Mouse (Mus musculus) heart, adult 2 months (tissue): Measurements from ENCODE around the gene Zfp281. TPM values are rescaled to one million over a fixed set of nuclear protein-coding genes. Genes with fewer than 3 reads are reported as not detected.

Experiments
- DNase-seq, 2 experiments: peaks; one replicate each; pipeline ENCODE4 v3.0.0; 2021
- H3K27ac ChIP-seq: fragments of 200-600 bp; 2 replicates; pipeline ENCODE4 v1.8.1; 2022
- H3K27me3 ChIP-seq: fragments of 200-500 bp; 2 replicates; pipeline ENCODE4 v1.6.1; 2012; ENCODE audit warnings: mild to moderate bottlenecking, low read length, inconsistent platforms, mixed read lengths; ENCODE audit not compliant: control insufficient read depth, insufficient read depth
- H3K36me3 ChIP-seq: fragments of 200-500 bp; 2 replicates; pipeline ENCODE4 v1.6.1; 2012; ENCODE audit warnings: low read length, inconsistent platforms; ENCODE audit not compliant: control insufficient read depth, insufficient read depth
- H3K4me1 ChIP-seq: fragments of 200-500 bp; 2 replicates; pipeline ENCODE4 v1.6.1; 2011; ENCODE audit warnings: low read length; ENCODE audit not compliant: control insufficient read depth, insufficient read depth
- H3K4me3 ChIP-seq: fragments of 200-600 bp; 2 replicates; pipeline ENCODE4 v1.8.1; 2022
- H3K79me2 ChIP-seq: fragments of 200-500 bp; replicated peaks from 2 replicates; pipeline ENCODE4 v1.6.1; 2012; ENCODE audit warnings: mild to moderate bottlenecking, inconsistent platforms, low read length, moderate library complexity, mixed read lengths; ENCODE audit not compliant: control insufficient read depth, insufficient read depth
- H3K9ac ChIP-seq: fragments of 200-500 bp; 2 replicates; pipeline ENCODE4 v1.6.1; 2012; ENCODE audit warnings: low read depth, mild to moderate bottlenecking, control low read depth, inconsistent platforms, low read length, mixed read lengths
- CTCF ChIP-seq: fragments of 200-600 bp; IDR thresholded peaks from 2 replicates; pipeline ENCODE4 v1.8.1; 2022; ENCODE audit warnings: antibody characterized with exemption, mild to moderate bottlenecking, moderate library complexity
- EP300 ChIP-seq: fragments of 200-500 bp; IDR thresholded peaks from 2 replicates; pipeline ENCODE4 v1.6.1; 2011; ENCODE audit warnings: low read depth, low read length, control low read depth; ENCODE audit not compliant: insufficient read depth
- POLR2A ChIP-seq: fragments of 200-500 bp; IDR thresholded peaks from 2 replicates; pipeline ENCODE4 v1.6.1; 2011; ENCODE audit warnings: mild to moderate bottlenecking, low read depth, low read length, control low read depth; ENCODE audit not compliant: insufficient read depth
- WGBS: fragments of 180-500 bp; shearing (Covaris S2); methylation state at CpG from one replicate; pipeline ENCODE4 v1.1.7; 2018; 5-methylcytosine and 5-hydroxymethylcytosine counted together
- intact Hi-C: fragments of 180-260 bp; cut with DNase I; formaldehyde crosslinking; loops from one replicate; pipeline ENCODE4 v1.15.1; 2025
- polyA plus RNA-seq: library from polyadenylated mRNA; depleted of rRNA; stranded (reverse); fragments of >200 nt; gene quantifications from 2 replicates; pipeline ENCODE4 v1.2.3, GENCODE M21; 2012
- total RNA-seq, 2 experiments: library from RNA; stranded (reverse); gene quantifications; 2 replicates each; pipeline ENCODE4 v1.2.3; 2021

Gene Zfp281
- total and polyA plus RNA-seq, 3 experiments, result 2.1 to 10.1 (median 9.9) TPM

DNA sequence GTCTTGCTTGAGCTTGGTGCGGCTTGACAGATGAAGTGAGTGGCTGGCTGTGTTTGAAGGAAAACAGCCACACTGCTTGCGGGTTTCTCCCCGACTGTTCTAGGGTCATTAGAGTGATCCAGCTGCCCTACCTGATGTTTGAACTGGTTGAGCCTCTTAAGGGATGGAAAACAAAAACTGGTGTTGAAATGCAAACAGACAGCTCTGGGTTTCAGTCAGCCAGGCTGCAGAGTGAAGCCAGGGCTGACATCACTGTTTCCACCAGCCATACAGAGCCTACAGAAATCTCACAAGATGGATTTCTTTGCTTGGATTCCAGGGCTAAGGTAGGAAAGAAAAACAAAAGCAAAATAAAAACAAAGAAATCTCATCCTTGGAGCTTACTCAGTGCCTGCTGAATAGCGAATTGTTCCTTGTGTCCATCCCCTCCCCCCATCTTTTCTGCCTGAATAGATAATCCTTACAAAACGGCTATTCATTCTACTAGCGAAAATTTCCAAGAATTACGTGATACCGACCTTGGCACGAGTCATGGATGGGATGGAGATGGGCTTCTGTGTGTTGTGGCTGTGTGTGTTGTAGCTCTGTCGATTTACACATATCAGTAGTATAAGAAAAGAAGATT is 37.4 kb downstream of the Zfp281 start:
- Histone ChIP-seq H3K79me2 (no peaks in the 10 kb centered on the region), H3K9ac (no peak overlapping the region), H3K4me1 (no peaks in the 10 kb centered on the region), H3K27me3 (no peaks in the 10 kb centered on the region), H3K27ac (no peak overlapping the region), H3K36me3 (no peaks in the 10 kb centered on the region), H3K4me3 (no peak overlapping the region)
- TF ChIP-seq EP300, result no peak
- no peak for TF ChIP-seq CTCF
- TF ChIP-seq POLR2A, result no peak
- DNase-seq, result no peak
- intact Hi-C loops, result no loop called here
- WGBS, result 45% methylated on average over 10 of the region's 10 CpGs

DNA sequence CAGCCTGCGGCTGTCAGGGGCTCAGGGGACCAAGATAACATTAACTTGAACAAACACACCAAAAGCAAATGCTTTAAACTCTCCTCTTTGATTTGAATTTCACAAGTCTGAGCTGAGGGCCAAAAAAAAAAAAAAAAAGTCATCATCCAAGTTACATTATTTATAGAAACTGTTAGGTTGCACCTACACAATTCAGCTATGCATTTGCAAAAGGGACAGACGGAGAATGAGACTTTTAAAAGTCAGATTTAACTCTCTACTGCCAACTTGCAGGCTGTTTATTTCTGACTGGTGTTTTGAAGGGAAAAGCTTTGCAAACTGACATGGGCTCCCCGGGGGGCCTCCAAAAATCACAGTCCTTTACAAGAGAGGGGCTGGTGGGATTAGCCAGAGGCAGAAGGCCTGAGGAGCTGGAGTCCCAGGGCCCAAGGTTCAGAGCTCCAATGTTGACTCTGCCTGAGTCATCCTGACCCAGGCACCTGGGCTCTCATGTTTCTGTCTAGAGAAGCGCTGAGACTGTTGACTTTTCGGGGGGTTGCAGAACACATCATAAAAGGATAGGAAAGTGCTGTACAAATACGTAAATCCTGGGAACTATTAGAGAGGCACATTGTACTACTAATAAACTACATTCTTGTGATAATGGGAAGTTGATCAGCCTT is 40.4 kb downstream of the Zfp281 start:
- Histone ChIP-seq H3K79me2 (no peaks in the 10 kb centered on the region), H3K27ac (no peak overlapping the region), H3K27me3 (no peaks in the 10 kb centered on the region), H3K36me3 (no peaks in the 10 kb centered on the region), H3K4me1 (no peaks in the 10 kb centered on the region), H3K4me3 (no peak overlapping the region), H3K9ac (no peak overlapping the region)
- intact Hi-C loops, result no loop called here
- TF ChIP-seq POLR2A (no peak), CTCF (no peak), EP300 (no peak)
- DNase-seq, result no peak
- 67% methylated on average over 6 of the region's 6 CpGs for WGBS

GRCm38 (mm10) chr1:136666513-136666912 is 41.8 kb downstream of the Zfp281 start:
- WGBS, result 87% methylated on average over 2 of the region's 2 CpGs
- Histone ChIP-seq H3K27me3 (no peaks in the 10 kb centered on the region), H3K4me3 (no peak overlapping the region), H3K9ac (no peak overlapping the region), H3K36me3 (no peaks in the 10 kb centered on the region), H3K79me2 (no peaks in the 10 kb centered on the region), H3K4me1 (no peaks in the 10 kb centered on the region), H3K27ac (no peak overlapping the region)
- TF ChIP-seq EP300 (no peak), CTCF (no peak), POLR2A (no peak)
- intact Hi-C loops, result no loop called here
- no peak for DNase-seq

DNA sequence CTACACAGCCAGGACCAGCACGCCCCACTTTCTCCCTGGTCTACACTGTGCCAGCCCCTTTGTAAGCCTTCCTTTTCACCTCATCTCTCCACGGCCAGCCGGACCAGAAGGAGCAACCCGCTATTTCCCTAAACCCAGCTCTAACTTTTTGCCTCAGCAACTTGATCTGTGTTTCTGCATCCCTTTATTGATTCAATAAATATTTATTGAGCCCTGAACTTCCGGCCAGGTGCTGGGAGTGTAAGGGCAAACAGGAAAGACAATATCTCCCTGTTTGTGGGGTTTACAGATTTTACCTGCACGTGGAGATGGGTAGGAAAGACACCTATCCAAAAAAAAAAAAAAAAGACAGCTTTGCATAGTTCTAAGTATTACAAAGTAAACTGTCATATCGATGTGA is 45.2 kb downstream of the Zfp281 start:
- Histone ChIP-seq H3K4me1 (no peaks in the 10 kb centered on the region), H3K27ac (no peak overlapping the region), H3K9ac (no peak overlapping the region), H3K79me2 (no peaks in the 10 kb centered on the region), H3K36me3 (no peaks in the 10 kb centered on the region), H3K4me3 (no peak overlapping the region), H3K27me3 (no peaks in the 10 kb centered on the region)
- WGBS, result 81% methylated on average over 7 of the region's 7 CpGs
- intact Hi-C loops, result no loop called here
- no peak for DNase-seq
- TF ChIP-seq EP300, result no peak
- no peak for TF ChIP-seq CTCF

- no peak for TF ChIP-seq POLR2A
- Histone ChIP-seq H3K9ac (no peak overlapping the region), H3K27ac (no peak overlapping the region), H3K4me3 (no peak overlapping the region), H3K36me3 (no peaks in the 10 kb centered on the region), H3K79me2 (no peaks in the 10 kb centered on the region), H3K4me1 (no peaks in the 10 kb centered on the region), H3K27me3 (no peaks in the 10 kb centered on the region)
- DNase-seq, result peak; percentile 25 to 28
- intact Hi-C loops, result no loop called here
- WGBS, result 39% methylated on average over 16 of the region's 16 CpGs
Measured at GRCm38 (mm10) chr1:136670421-136670820, 45.7 kb downstream of the Zfp281 start.

DNA sequence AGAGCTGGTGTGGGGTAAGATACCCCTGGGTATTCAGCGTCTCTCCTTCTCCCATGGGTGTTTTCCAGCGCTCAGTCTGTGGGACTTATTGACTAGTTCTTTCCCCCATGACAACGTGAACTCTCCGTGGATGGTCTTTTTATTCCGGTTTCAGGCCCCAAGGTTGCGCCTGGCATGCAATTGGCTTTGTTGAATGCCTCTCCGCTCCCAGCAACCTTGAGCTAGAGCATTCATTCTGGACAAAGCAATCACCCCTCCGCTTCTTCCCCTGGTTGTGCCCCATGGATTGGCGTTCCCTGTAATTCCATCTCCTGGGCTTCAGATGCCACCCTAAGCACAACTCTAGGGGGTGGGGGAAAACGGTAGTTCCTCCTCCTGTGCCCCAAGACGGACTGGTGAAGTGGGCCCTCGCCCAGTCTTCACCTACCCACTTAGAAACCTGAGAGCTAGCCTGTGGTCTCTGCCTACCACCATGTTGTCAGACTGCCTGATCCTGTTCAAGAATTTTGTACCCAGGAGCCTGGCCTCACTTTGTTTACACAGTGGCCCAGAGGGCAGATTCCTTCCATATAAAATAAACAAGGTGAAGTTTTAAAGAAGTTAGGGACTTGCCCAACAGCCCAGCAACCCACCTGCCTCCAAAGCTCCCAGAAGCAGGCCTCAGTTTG is 47.2 kb downstream of the Zfp281 start:
- no peaks in the 10 kb centered on the region for H3K27me3 ChIP-seq
- DNase-seq, result no peak
- no peaks in the 10 kb centered on the region for H3K79me2 ChIP-seq
- no peaks in the 10 kb centered on the region for H3K4me1 ChIP-seq
- WGBS, result 94% methylated on average over 12 of the region's 12 CpGs
- no peak for TF ChIP-seq POLR2A
- no peak for TF ChIP-seq CTCF
- TF ChIP-seq EP300, result no peak
- no peak overlapping the region for H3K9ac ChIP-seq
- no peak overlapping the region for H3K4me3 ChIP-seq
- no peaks in the 10 kb centered on the region for H3K36me3 ChIP-seq
- H3K27ac ChIP-seq, result no peak overlapping the region
- intact Hi-C loops, result no loop called here
